Mouse (Mus musculus) cortical plate, adult 2 months (tissue): Measurements from ENCODE around the gene Olfr974.
"Not testable (repeated sequence)": the region's sequence is repeated elsewhere in the genome, so short reads cannot be mapped to it uniquely, and the experiment has no call there.

Experiments used
- CTCF ChIP-seq: fragments of 200-500 bp; IDR thresholded peaks from 2 replicates; pipeline ENCODE4 v1.5.1; 2011; ENCODE audit warnings: mild to moderate bottlenecking, control low read depth, low read length; ENCODE audit not compliant: insufficient read depth; ENCODE audit errors: extremely low read depth
- POLR2A ChIP-seq: fragments of 200-500 bp; IDR thresholded peaks from 2 replicates; pipeline ENCODE4 v1.6.1; 2011; ENCODE audit warnings: mild to moderate bottlenecking, low read length, control low read depth; ENCODE audit not compliant: insufficient read depth; ENCODE audit errors: extremely low read depth

DNA sequence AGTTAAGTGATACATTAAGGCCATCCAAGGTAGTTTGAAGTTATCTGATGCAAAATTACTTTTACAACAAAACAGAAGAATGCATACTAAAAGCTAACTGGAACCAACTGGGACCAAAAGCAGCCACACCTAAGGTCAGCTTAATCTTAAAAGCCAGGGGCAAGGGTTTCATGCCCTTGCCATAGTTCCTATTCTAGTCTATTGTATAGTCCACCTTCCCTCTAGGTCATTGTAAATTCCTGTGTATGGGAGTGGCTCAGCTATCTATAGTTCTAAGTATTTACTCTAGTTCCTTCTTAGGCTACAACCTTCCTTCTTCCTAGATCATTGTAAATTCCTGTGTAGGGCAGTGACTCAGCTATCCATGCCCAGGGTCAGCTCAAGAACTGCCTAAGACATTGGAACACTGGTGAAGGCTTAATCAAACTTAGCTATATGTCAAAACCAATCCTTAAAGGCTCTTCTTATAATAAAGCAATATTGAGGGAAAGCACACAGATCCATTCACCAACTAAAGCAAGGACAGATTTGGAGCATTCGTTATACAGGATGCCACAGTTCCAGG is 39.4 kb downstream of the Olfr974 start:
- TF ChIP-seq POLR2A, CTCF: not testable (repeated sequence)
